Mouse (Mus musculus): ENCODE data around the gene Gm7903. TPM values are rescaled to one million over a fixed set of nuclear protein-coding genes. Genes with fewer than 3 reads are reported as not detected.
"Not testable (repeated sequence)": the region's sequence is repeated elsewhere in the genome, so short reads cannot be mapped to it uniquely, and the experiment has no call there.

The Gm7903 gene
- not detected for total RNA-seq (2022)

DNA sequence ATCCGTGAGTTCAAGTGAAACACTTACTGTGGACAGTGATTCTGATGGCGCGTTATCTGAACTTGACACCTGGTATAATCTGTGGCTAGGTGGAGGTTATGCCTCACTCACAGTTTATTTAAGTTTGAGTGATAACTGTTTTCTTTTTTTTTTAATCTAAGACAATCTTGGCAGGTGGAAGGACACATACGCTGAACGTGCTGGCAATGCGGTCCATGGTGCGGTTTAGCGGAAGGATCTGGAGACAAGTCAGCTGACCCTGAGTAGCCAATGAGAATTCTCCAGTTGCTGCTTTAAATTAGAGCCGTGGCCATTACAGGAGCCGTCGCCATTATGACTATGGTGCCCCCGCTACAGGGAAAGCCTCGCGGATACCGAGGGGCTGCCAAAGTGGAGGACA is at the start of gene Gm7903:
Gene Gm7903, plus strand, starts transcription at position 301 of the 400 bp plus-strand sequence.
- not testable (repeated sequence) for DNase-seq (ENCODE audit: low spot score in 2 of 2)

DNA sequence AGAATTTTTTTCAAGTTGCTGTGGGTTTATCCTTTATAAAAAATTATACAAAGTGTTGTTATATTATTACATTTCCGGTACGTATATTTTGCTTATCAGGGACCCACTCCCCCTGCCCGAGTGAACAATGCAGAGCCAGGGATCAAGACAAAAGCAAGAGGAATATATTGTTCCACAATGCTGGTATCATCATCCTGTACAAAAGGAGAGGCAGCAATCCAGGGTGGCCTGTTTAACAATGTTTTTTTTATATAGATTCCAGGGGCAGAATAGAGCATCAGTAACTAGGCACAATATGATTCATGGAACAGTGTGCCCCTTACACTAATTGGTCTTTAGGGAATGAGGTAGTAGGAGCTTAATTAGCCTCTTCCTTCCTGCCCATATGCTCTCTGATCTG is 30.1 kb upstream of the Gm7903 start:
- DNase-seq (ENCODE audit: low spot score in 2 of 2) = not testable (repeated sequence)

- DNase-seq (ENCODE audit: low spot score in 2 of 2) = not testable (repeated sequence)
These were observed 12.4 kb upstream of the Gm7903 start for GRCm38 (mm10) chrX:135421203-135421602.

GRCm38 (mm10) chrX:135421824-135422223 is 11.8 kb upstream of the Gm7903 start:
- DNase-seq (ENCODE audit: low spot score in 2 of 2) = not testable (repeated sequence)

- DNase-seq (ENCODE audit: low spot score in 2 of 2) = not testable (repeated sequence)
These were observed 11.2 kb upstream of the Gm7903 start for GRCm38 (mm10) chrX:135422473-135422872.

- not testable (repeated sequence) for DNase-seq (ENCODE audit: low spot score in 2 of 2)
These were observed 30.5 kb downstream of the Gm7903 start for GRCm38 (mm10) chrX:135464160-135464559.

- not testable (repeated sequence) for DNase-seq (ENCODE audit: low spot score in 2 of 2)
These were observed 48.3 kb downstream of the Gm7903 start for GRCm38 (mm10) chrX:135481902-135482301.

DNA sequence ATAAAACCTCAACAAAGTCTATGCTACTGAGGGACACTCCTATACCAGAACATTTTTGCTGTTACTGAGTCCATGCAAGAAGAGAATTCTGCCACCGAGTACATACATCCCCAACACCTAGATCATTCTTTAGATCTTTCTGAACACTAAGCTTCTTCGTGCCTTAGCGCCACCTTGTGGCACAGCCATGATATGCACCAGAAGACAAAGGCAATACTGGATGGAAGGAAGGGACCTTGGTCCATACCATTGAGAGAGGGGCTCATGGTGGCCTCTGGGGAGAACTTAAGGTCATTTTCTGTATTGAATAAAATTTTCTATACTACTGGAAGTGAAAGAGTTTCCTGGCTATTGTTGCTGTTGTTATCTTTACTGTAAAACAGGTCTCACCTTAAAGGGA is 49.5 kb downstream of the Gm7903 start:
- DNase-seq (ENCODE audit: low spot score in 2 of 2) = not testable (repeated sequence)

Other genes starting within 250 kb of the Gm7903 start
- gene Tceal6, start 223.1 kb upstream of the Gm7903 start, total RNA-seq (2022) = 100 to 1,000 TPM in 3 of 4 experiments, 10 to 100 TPM in 1; 99.3 to 151 (median 125) TPM
- gene Pramel3, start 131.5 kb upstream of the Gm7903 start, total RNA-seq (2022) = not detected
- not detected for gene Gm5128, start 60.6 kb upstream of the Gm7903 start, total RNA-seq (2022)
- not detected for gene AV320801, start 60.8 kb downstream of the Gm7903 start, total RNA-seq (2022)
- gene Nxf7, start 164.9 kb downstream of the Gm7903 start, total RNA-seq (2022) = 1 to 10 TPM; 3.2 to 6.4 (median 4.3) TPM
- gene Prame, start 193.9 kb downstream of the Gm7903 start, total RNA-seq (2022) = not detected

All from left cerebral cortex, adult 8-10 months (tissue).